Mouse (Mus musculus) midbrain, embryonic 12.5 days (tissue): ENCODE measurements around the gene Ttc38. TPM values are rescaled to one million over a fixed set of nuclear protein-coding genes. Genes with fewer than 3 reads are reported as not detected.

Source experiments
- ATAC-seq: fragments of 200-750 bp; cut with Nextera tagmentation; 2 replicates; pipeline ENCODE4 v1.8.0; 2017; ENCODE audit warnings: low read depth, moderate TSS enrichment, moderate library complexity; ENCODE audit not compliant: low FRiP score
- H3K27ac ChIP-seq: fragments of 300-500 bp; sonication (generic); replicated peaks from 2 replicates; pipeline ENCODE4 v1.5.1; 2016; ENCODE audit warnings: mild to moderate bottlenecking
- H3K27me3 ChIP-seq: fragments of 300-500 bp; sonication (generic); 2 replicates; pipeline ENCODE4 v1.6.1; 2016; ENCODE audit warnings: mild to moderate bottlenecking
- H3K36me3 ChIP-seq: fragments of 300-500 bp; sonication (generic); 2 replicates; pipeline ENCODE4 v1.6.1; 2016
- H3K4me1 ChIP-seq: fragments of 300-500 bp; sonication (generic); 2 replicates; pipeline ENCODE4 v1.6.1; 2016
- H3K4me2 ChIP-seq: fragments of 300-500 bp; sonication (generic); replicated peaks from 2 replicates; pipeline ENCODE4 v1.6.1; 2016; ENCODE audit warnings: mild to moderate bottlenecking, moderate library complexity
- H3K4me3 ChIP-seq: fragments of 300-500 bp; sonication (generic); 2 replicates; pipeline ENCODE4 v1.5.1; 2016; ENCODE audit warnings: mild to moderate bottlenecking
- H3K9ac ChIP-seq: fragments of 300-500 bp; sonication (generic); replicated peaks from 2 replicates; pipeline ENCODE4 v1.6.1; 2016; ENCODE audit warnings: mild to moderate bottlenecking, moderate library complexity
- H3K9me3 ChIP-seq: fragments of 300-500 bp; sonication (generic); 2 replicates; pipeline ENCODE4 v1.6.1; 2016; ENCODE audit warnings: mild to moderate bottlenecking
- WGBS: fragments of 180-500 bp; shearing (Covaris S2); methylation state at CpG from one replicate; pipeline ENCODE4 v1.1.7; 2016; 5-methylcytosine and 5-hydroxymethylcytosine counted together
- polyA plus RNA-seq: library from polyadenylated mRNA; unstranded; fragments of >200 nt; fragmentation: Nextera tagmentation; extraction: Ambion mirVana; gene quantifications from 2 replicates; pipeline ENCODE4 v1.2.1, GENCODE M21; 2016

Ttc38 gene
- polyA plus RNA-seq, 1 experiment from 2014 or later = 3.7 TPM

DNA sequence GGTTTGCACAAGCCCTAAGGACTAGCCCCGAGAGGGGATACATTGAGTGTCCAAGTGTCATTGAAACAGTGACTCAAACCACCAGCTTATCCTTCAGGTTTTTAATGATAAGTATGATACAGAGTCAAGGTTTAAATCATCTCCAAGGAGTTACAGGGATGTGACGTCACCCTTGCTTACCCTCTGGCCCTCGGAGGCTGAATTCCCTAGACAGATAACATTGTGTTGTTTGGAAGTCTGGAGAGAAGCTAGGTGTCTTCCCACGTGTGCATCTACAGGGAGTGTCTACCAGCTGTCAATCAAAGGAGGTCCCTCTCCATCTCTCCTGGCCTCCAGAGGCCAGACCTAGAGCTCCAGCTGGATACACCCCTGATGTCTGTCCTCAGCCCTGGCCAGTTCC is 25.2 kb upstream of the Ttc38 start:
- Histone ChIP-seq H3K9ac (no peak overlapping the region), H3K36me3 (no peaks in the 10 kb centered on the region), H3K9me3 (no peaks in the 10 kb centered on the region), H3K4me2 (no peak overlapping the region), H3K4me1 (peaks cover 9% of the 10 kb centered on the region), H3K27me3 (no peaks in the 10 kb centered on the region), H3K4me3 (no peak overlapping the region), H3K27ac (no peak overlapping the region)
- ATAC-seq = no peak
- WGBS = 86% methylated on average over 4 of the region's 4 CpGs

- WGBS = 88% methylated on average over 4 of the region's 4 CpGs
These were observed 24.7 kb upstream of the Ttc38 start for GRCm38 (mm10) chr15:85807404-85807803.

GRCm38 (mm10) chr15:85808031-85808430 is 24.1 kb upstream of the Ttc38 start:
- 85% methylated on average over 6 of the region's 6 CpGs for WGBS
- Histone ChIP-seq H3K9ac (no peak overlapping the region), H3K4me3 (no peak overlapping the region), H3K9me3 (no peaks in the 10 kb centered on the region), H3K27ac (no peak overlapping the region), H3K27me3 (no peaks in the 10 kb centered on the region), H3K4me1 (peaks cover 6% of the 10 kb centered on the region), H3K36me3 (no peaks in the 10 kb centered on the region), H3K4me2 (no peak overlapping the region)
- no peak for ATAC-seq

More at GRCm38 (mm10) chr15:85807404-85807803, 24.7 kb upstream of the Ttc38 start:
- H3K9ac ChIP-seq = no peak overlapping the region
- no peaks in the 10 kb centered on the region for H3K27me3 ChIP-seq
- no peak for ATAC-seq
- H3K9me3 ChIP-seq = no peaks in the 10 kb centered on the region
- H3K4me2 ChIP-seq = no peak overlapping the region
- H3K36me3 ChIP-seq = no peaks in the 10 kb centered on the region
- no peak overlapping the region for H3K4me3 ChIP-seq
- H3K27ac ChIP-seq = no peak overlapping the region
- peaks cover 9% of the 10 kb centered on the region for H3K4me1 ChIP-seq

- Histone ChIP-seq H3K4me3 (no peak overlapping the region), H3K9me3 (no peaks in the 10 kb centered on the region), H3K36me3 (no peaks in the 10 kb centered on the region), H3K9ac (no peak overlapping the region), H3K4me1 (peaks cover 6% of the 10 kb centered on the region), H3K4me2 (no peak overlapping the region), H3K27me3 (no peaks in the 10 kb centered on the region), H3K27ac (no peak overlapping the region)
- 38% methylated on average over 8 of the region's 8 CpGs for WGBS
- no peak for ATAC-seq
These were observed 23.7 kb upstream of the Ttc38 start for GRCm38 (mm10) chr15:85808434-85808833.

DNA sequence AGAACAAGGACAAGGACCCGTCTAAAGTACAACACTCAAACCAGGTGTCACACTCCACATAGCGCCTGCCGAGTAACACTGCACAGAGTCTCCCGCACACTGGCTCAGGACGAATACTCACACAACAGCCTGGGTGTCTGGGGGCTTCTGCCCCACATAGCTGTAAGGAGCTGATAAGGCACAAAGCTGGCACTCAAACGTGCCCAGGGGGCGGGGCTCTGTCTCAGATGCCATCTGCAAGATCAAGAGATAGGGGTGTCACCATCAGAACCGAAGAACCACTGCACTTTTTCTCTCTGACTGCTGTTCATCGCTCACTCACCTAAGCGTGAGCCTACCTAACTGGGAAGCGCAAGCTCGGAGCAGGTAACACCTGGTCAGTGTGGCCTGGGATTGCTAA is 23.0 kb upstream of the Ttc38 start:
- no peak for ATAC-seq
- H3K27ac ChIP-seq = no peak overlapping the region
- H3K9ac ChIP-seq = no peak overlapping the region
- no peaks in the 10 kb centered on the region for H3K9me3 ChIP-seq
- H3K4me3 ChIP-seq = no peak overlapping the region
- no peaks in the 10 kb centered on the region for H3K36me3 ChIP-seq
- no peak overlapping the region for H3K4me2 ChIP-seq
- no peaks in the 10 kb centered on the region for H3K27me3 ChIP-seq
- peaks cover 6% of the 10 kb centered on the region for H3K4me1 ChIP-seq
- 91% methylated on average over 12 of the region's 12 CpGs for WGBS

DNA sequence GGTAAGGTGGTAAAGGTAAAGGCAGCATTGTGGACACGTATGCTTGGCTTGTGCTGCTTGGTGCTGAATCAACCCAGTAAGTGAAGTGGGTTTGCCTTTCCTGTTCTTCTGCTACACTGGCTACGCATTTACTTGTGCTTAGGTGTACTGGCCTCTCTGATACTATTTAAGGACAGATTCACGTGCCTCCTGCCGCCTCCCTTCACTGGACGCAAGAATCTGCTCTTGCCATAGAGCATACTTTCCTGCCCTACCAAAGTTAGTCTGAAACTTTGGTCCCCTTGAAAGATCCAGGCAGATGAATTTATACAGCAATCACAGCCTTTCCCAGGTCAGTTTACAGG is 21.7 kb upstream of the Ttc38 start:
- Histone ChIP-seq H3K27me3 (no peaks in the 10 kb centered on the region), H3K36me3 (no peaks in the 10 kb centered on the region), H3K4me2 (peak overlapping the region; percentile 72), H3K9ac (peak overlapping the region; percentile 75; the same call in 1 of the 2 replicates), H3K4me3 (peak overlapping the region; percentile 70; the same call in 1 of the 2 replicates), H3K27ac (0 out of 2 replicates have a peak overlapping the region, but pooled peaks have one; percentile 80), H3K9me3 (no peaks in the 10 kb centered on the region), H3K4me1 (peaks cover 6% of the 10 kb centered on the region)
- ATAC-seq = no peak
- 84% methylated on average over 5 of the region's 5 CpGs for WGBS

DNA sequence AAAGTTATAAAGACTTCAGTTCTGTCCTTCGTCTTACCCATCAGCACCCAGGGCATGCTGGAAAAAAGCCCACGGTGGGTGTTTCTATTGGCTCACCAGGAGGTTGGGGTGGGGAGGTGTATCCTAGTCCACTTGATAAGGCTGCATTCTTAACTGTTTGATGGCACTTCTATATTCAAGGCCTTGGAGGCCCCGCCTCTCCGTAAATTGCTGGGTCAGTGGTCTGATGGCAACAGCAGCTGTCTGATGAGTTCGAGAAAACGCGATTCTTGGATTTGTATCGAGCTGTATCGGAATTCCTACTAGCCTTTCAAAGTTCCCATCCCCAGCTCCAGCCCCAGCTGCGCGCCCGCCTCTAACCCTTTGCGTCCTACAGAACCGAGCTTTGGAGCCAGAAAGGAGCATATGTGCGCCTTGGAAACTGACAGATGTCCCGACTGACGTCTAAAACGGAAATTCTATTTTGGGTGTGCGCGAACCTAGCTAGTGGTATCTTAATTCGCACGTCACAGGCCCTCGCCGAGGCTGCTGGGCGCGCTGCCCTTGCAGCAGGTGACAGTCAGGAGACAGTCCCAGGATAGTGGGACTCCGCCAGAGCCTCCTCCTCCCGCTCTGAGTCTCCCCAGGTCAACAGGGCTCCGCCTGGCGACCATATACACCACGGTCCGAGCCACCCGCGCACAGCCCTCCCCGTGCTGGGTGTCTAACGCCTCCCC is 21.1 kb upstream of the Ttc38 start:
- 6% methylated on average over 36 of the region's 36 CpGs for WGBS
- Histone ChIP-seq H3K4me1 (peaks cover 6% of the 10 kb centered on the region), H3K9me3 (no peaks in the 10 kb centered on the region), H3K36me3 (no peaks in the 10 kb centered on the region), H3K4me2 (peak overlapping the region; percentile 72), H3K27me3 (no peaks in the 10 kb centered on the region), H3K9ac (peak overlapping the region; percentile 75), H3K27ac (peak overlapping the region; percentile 80), H3K4me3 (peak overlapping the region; percentile 70)
- peak; percentile 91 for ATAC-seq

- Histone ChIP-seq H3K36me3 (no peaks in the 10 kb centered on the region), H3K4me1 (peaks cover 6% of the 10 kb centered on the region), H3K4me3 (peak within 1 kb of the TSS; percentile 70), H3K9ac (peak within 1 kb of the TSS; percentile 75), H3K4me2 (peak within 1 kb of the TSS; percentile 72), H3K27me3 (0 out of 2 replicates have a peak, but pooled peaks cover 6% of the 10 kb centered on the region), H3K9me3 (0 out of 2 replicates have a peak, but pooled peaks cover 5% of the 10 kb centered on the region), H3K27ac (peak within 1 kb of the TSS; percentile 80)
- 3% methylated on average over 36 of the region's 36 CpGs for WGBS
- ATAC-seq = peak; percentile 95
These were observed 20.4 kb upstream of the Ttc38 start, which contains the start of gene Cdpf1 for GRCm38 (mm10) chr15:85811535-85812277. Gene Cdpf1 (minus strand): TSS chr15:85811697.

GRCm38 (mm10) chr15:85813428-85813827 is 18.7 kb upstream of the Ttc38 start:
- Histone ChIP-seq H3K9ac (no peak overlapping the region), H3K4me3 (no peak overlapping the region), H3K27ac (no peak overlapping the region), H3K9me3 (0 out of 2 replicates have a peak, but pooled peaks cover 10% of the 10 kb centered on the region), H3K27me3 (0 out of 2 replicates have a peak, but pooled peaks cover 7% of the 10 kb centered on the region), H3K36me3 (no peaks in the 10 kb centered on the region), H3K4me1 (peaks cover 6% of the 10 kb centered on the region), H3K4me2 (no peak overlapping the region)
- 79% methylated on average over 10 of the region's 10 CpGs for WGBS
- no peak for ATAC-seq

DNA sequence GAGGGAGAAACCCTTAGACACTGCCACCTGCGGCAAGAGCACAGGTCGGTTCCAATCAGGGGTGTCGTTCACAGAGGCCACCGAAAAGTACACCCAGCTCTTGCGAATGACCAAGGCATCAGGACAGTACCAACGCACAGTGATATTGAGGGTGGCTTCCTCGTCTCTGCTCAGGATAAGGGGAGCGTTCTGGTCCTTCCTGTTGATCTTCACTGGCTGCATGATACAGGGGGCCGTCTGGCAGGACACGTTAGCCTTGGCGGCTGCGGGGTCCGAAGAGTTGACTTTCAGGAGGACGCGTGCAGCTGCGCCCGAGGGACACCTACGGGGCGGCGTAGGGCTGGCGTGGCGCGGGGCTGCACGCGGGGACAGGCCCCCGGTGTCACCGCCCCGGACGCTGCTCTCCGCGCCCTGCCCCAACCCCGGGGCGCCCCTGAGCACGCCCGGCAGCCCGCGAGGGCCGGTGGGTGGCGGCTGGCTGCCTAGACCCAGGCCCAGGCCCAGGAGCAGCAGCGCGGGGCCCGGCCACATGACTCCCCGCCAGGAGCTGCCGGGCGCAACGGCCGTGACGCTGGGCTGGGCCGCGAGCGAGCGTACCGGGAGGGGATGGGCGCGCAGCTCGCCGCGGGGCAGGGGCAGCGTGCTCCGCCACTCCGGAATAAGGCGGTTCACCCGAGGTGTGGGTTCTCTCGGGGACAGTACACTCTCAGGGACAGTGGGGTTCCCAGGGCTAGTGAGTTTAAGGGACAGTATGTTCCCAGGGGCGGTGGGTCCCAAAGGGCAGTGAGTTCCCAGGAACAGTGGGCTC is 10.7 kb upstream of the Ttc38 start, which contains the start of gene Pkdrej:
Gene Pkdrej, minus strand, starts transcription at position 532 of the 808 bp plus-strand sequence.
- H3K36me3 ChIP-seq = no peaks in the 10 kb centered on the region
- no peak within 1 kb of the TSS for H3K27ac ChIP-seq
- H3K4me3 ChIP-seq = peak within 1 kb of the TSS; percentile 55
- peak within 1 kb of the TSS; percentile 94 for H3K4me2 ChIP-seq
- WGBS = 2% methylated on average over 61 of the region's 65 CpGs
- ATAC-seq = peak; percentile 65; the same call in 1 of the 2 replicates
- H3K4me1 ChIP-seq = peaks cover 13% of the 10 kb centered on the region
- H3K9ac ChIP-seq = peak within 1 kb of the TSS; percentile 75
- H3K27me3 ChIP-seq = peaks cover 33% of the 10 kb centered on the region
- 0 out of 2 replicates have a peak, but pooled peaks cover 8% of the 10 kb centered on the region for H3K9me3 ChIP-seq

GRCm38 (mm10) chr15:85822011-85822359 is 10.1 kb upstream of the Ttc38 start:
- peaks cover 13% of the 10 kb centered on the region for H3K4me1 ChIP-seq
- no peak overlapping the region for H3K27ac ChIP-seq
- H3K9ac ChIP-seq = no peak overlapping the region
- H3K9me3 ChIP-seq = 0 out of 2 replicates have a peak, but pooled peaks cover 2% of the 10 kb centered on the region
- H3K36me3 ChIP-seq = no peaks in the 10 kb centered on the region
- peaks cover 30% of the 10 kb centered on the region for H3K27me3 ChIP-seq
- WGBS = 16% methylated on average over 4 of the region's 4 CpGs
- H3K4me3 ChIP-seq = peak overlapping the region; percentile 55
- ATAC-seq = no peak
- peak overlapping the region; percentile 94 for H3K4me2 ChIP-seq
